In genomic region chr6:119570797-119571196, GRCm38 (mm10) we compare ENCODE assay signal across 24 mouse cellular contexts.
"Had no signal": no experiment of that assay in that cellular context is flagged by ENCODE, and none has a peak within 500 bp of the region (broad histone marks: within the 10 kb centered on the region; RNA-seq: fewer than 3 reads in every experiment).

No protein-coding gene starts in this region.

- H3K9ac ChIP-seq: limb, embryonic 13.5 days; liver, embryonic 12.5 days; liver, embryonic 15.5 days; midbrain, embryonic 13.5 days; neural tube, embryonic 13.5 days; stomach, embryonic 15.5 days had no signal

- H3K36me3 ChIP-seq: stomach, embryonic 15.5 days had no signal

- H3K27ac ChIP-seq: hindbrain, postnatal 0 days; layer of hippocampus, adult 2 months; limb, embryonic 10.5 days; limb, embryonic 13.5 days; liver, embryonic 12.5 days; liver, embryonic 15.5 days; midbrain, embryonic 10.5 days; midbrain, embryonic 13.5 days; neural tube, embryonic 13.5 days; stomach, embryonic 15.5 days had no signal

- H3K4me2 ChIP-seq: limb, embryonic 13.5 days; liver, embryonic 12.5 days; liver, embryonic 15.5 days; midbrain, embryonic 13.5 days; neural tube, embryonic 13.5 days; stomach, embryonic 15.5 days had no signal

- H3K4me3 ChIP-seq: layer of hippocampus, adult 2 months; limb, embryonic 10.5 days; limb, embryonic 13.5 days; liver, embryonic 12.5 days; liver, embryonic 15.5 days; megakaryocyte, embryonic 14.5 days; midbrain, embryonic 10.5 days; midbrain, embryonic 13.5 days; myocyte; neural tube, embryonic 13.5 days; stomach, embryonic 15.5 days had no signal

- DNase-seq: kidney, adult 18-20 months; kidney, adult 9 months; kidney, postnatal 25 days; layer of hippocampus, adult 9-11 months; liver; lung, postnatal 36 days; retina, postnatal 1 day; right cerebral cortex, postnatal 25 days; spleen, adult 18-20 months had no signal

- ATAC-seq: hindbrain, postnatal 0 days; inflammation-experienced regulatory T-cells, adult 6 months; intestine, embryonic 16.5 days; liver, embryonic 12.5 days; midbrain, embryonic 13.5 days; midbrain, embryonic 16.5 days had no signal

- H3K4me1 ChIP-seq: liver, embryonic 15.5 days; midbrain, embryonic 13.5 days; neural tube, embryonic 13.5 days had no signal

- H3K27me3 ChIP-seq: limb, embryonic 13.5 days; liver, embryonic 15.5 days; midbrain, embryonic 13.5 days; neural tube, embryonic 13.5 days; stomach, embryonic 15.5 days had no signal

- H3K9me3 ChIP-seq: limb, embryonic 10.5 days; limb, embryonic 13.5 days; liver, embryonic 12.5 days; liver, embryonic 15.5 days; megakaryocyte, embryonic 14.5 days; midbrain, embryonic 10.5 days; midbrain, embryonic 13.5 days; neural tube, embryonic 13.5 days; stomach, embryonic 15.5 days had no signal
